In the genomic region with DNA sequence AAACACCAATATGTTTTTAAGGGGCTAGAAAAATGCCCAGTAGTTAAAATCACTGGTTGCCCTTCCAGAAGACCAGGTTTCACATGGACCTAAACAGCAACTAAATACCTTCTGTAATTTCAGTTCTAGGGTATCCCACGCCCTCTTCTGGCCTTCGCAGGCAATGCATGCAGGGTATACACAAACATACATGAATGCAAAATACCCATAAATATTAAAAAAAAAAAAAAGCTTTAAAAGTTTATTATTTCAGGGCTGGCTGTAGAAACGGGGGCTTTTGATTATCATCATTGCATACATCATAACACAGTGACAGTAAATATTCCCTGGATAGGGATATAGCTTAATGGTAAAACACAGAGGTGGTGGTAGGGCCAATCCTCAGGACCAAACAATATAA, we compare ENCODE assay signal across 7 mouse cellular contexts. TPM values are rescaled to one million over a fixed set of nuclear protein-coding genes. Genes with fewer than 3 reads are reported as not detected.
A peak's percentile ranks its signal among the peaks of the same experiment; 100 is the strongest.
DNase-seq lines count a peak whose midpoint lies in the region; ATAC-seq and TF ChIP-seq lines count a peak whose summit lies in the region.

No protein-coding gene starts in this region.

- peak; percentile 92 for TF ChIP-seq CTCF in E14TG2a.4 (conservative IDR thresholded peaks at IDR 0.05; ENCODE audit: low read length)

- H3K4me3 ChIP-seq in E14TG2a.4 (replicated peaks; ENCODE audit: low read length): peak overlapping the region; percentile 99
- H3K4me3 ChIP-seq in lung, embryonic 16.5 days (ENCODE audit: low read length): peak overlapping the region; percentile 96

- H3K4me2 ChIP-seq in lung, embryonic 16.5 days (ENCODE audit: low read depth, low read length): peak overlapping the region; percentile 88

- no peaks in the 10 kb centered on the region for H3K9me3 ChIP-seq in E14TG2a.4 (ENCODE audit: low read length)
- no peaks in the 10 kb centered on the region for H3K9me3 ChIP-seq in lung, embryonic 16.5 days (ENCODE audit: control insufficient read depth, low read length)

- peak; percentile 28; the same call in 1 of the 2 replicates for ATAC-seq in granulocyte monocyte progenitor cell, adult 5-6 weeks (replicated peaks; ENCODE audit: poor library complexity, severe bottlenecking)
- ATAC-seq in lung, embryonic 16.5 days (ENCODE audit: low read depth): no peak

- peaks cover 57% of the 10 kb centered on the region for H3K36me3 ChIP-seq in E14TG2a.4 (ENCODE audit: insufficient read depth, low read length)
- H3K36me3 ChIP-seq in lung, embryonic 16.5 days (ENCODE audit: control insufficient read depth, insufficient read depth, low read length): peaks cover 9% of the 10 kb centered on the region

- H3K4me1 ChIP-seq in E14TG2a.4 (replicated peaks; ENCODE audit: low read depth, low read length): peaks cover 67% of the 10 kb centered on the region
- peaks cover 16% of the 10 kb centered on the region for H3K4me1 ChIP-seq in lung, embryonic 16.5 days (replicated peaks; ENCODE audit: control insufficient read depth, insufficient read depth, low read length)

- WGBS in lung, embryonic 16.5 days: 8% methylated on average over 3 of the region's 3 CpGs

- H3K9ac ChIP-seq in lung, embryonic 16.5 days (ENCODE audit: low read length): peak overlapping the region; percentile 35

- H3K27me3 ChIP-seq in E14TG2a.4 (ENCODE audit: insufficient read depth, low read length): no peaks in the 10 kb centered on the region
- no peaks in the 10 kb centered on the region for H3K27me3 ChIP-seq in lung, embryonic 16.5 days (ENCODE audit: control insufficient read depth, insufficient read depth, low read depth, low read length)

- DNase-seq in 416B (ENCODE audit: low read depth): peak; percentile 82
- DNase-seq in cerebellum, adult 9-10 months: peak; percentile 69
- peak; percentile 60 for DNase-seq in kidney, adult 9 months
- DNase-seq in retina, postnatal 1 day: peak; percentile 60

- H3K27ac ChIP-seq in lung, embryonic 16.5 days (ENCODE audit: low read length): no peak overlapping the region

RNA-seq across cellular contexts. Expression of a gene that starts 1.5 kb away (rescaled TPM):
- 91.5 and 98.8 TPM in 2 replicates for total RNA-seq in granulocyte monocyte progenitor cell, adult 5-6 weeks (2014; fragmentation: Nextera tagmentation)
- total RNA-seq in granulocyte monocyte progenitor cell, adult 5-6 weeks (2017): 229 and 242 TPM in 2 replicates
- 51.8 and 55.8 TPM in 2 replicates for polyA plus RNA-seq in lung, embryonic 16.5 days (2015; fragmentation: Nextera tagmentation; extraction: Ambion mirVana)
